Mouse (Mus musculus): ENCODE measurements around the gene Lca5.

Lca5 gene

GRCm38 (mm10) chr9:83386264-83386855, 54.6 kb downstream of the Lca5 start:
- DNase-seq, result no peak

GRCm38 (mm10) chr9:83385301-83385700, 55.6 kb downstream of the Lca5 start:
- no peak for DNase-seq

- DNase-seq, result no peak
Measured at GRCm38 (mm10) chr9:83383235-83383634, 57.7 kb downstream of the Lca5 start.

GRCm38 (mm10) chr9:83382775-83383174, 58.2 kb downstream of the Lca5 start:
- DNase-seq, result no peak

GRCm38 (mm10) chr9:83381317-83381716, 59.6 kb downstream of the Lca5 start:
- no peak for DNase-seq

GRCm38 (mm10) chr9:83379661-83380060, 61.3 kb downstream of the Lca5 start:
- no peak for DNase-seq

- no peak for DNase-seq
Measured at GRCm38 (mm10) chr9:83377132-83377531, 63.8 kb downstream of the Lca5 start.

GRCm38 (mm10) chr9:83375522-83376176, 65.3 kb downstream of the Lca5 start:
- DNase-seq, result no peak

- no peak for DNase-seq
Measured at GRCm38 (mm10) chr9:83370907-83371306, 70.0 kb downstream of the Lca5 start.

- DNase-seq, result no peak
Measured at GRCm38 (mm10) chr9:83368234-83368633, 72.7 kb downstream of the Lca5 start.

GRCm38 (mm10) chr9:83355802-83356201, 85.1 kb downstream of the Lca5 start:
- no peak for DNase-seq

GRCm38 (mm10) chr9:83353316-83353715, 87.6 kb downstream of the Lca5 start:
- DNase-seq, result no peak

- no peak for DNase-seq
Measured at GRCm38 (mm10) chr9:83351171-83351570, 89.8 kb downstream of the Lca5 start.

- DNase-seq, result peak; percentile 12
Measured at GRCm38 (mm10) chr9:83350613-83351012, 90.3 kb downstream of the Lca5 start.

GRCm38 (mm10) chr9:83349905-83350304, 91.0 kb downstream of the Lca5 start:
- no peak for DNase-seq

- peak; percentile 71 for DNase-seq
Measured at GRCm38 (mm10) chr9:83349504-83349903, 91.4 kb downstream of the Lca5 start.

GRCm38 (mm10) chr9:83347521-83347920, 93.4 kb downstream of the Lca5 start:
- no peak for DNase-seq

GRCm38 (mm10) chr9:83342491-83343370, 98.2 kb downstream of the Lca5 start:
- DNase-seq, result no peak
